Mouse (Mus musculus) urinary bladder, postnatal 25 days (tissue): ENCODE data around the gene Gm4858.
"Not testable (repeated sequence)": the region's sequence is repeated elsewhere in the genome, so short reads cannot be mapped to it uniquely, and the experiment has no call there.

Source experiments
- DNase-seq: peaks from one replicate; pipeline ENCODE4 v3.0.0; 2022; ENCODE audit warnings: low spot score

Gm4858 gene

DNA sequence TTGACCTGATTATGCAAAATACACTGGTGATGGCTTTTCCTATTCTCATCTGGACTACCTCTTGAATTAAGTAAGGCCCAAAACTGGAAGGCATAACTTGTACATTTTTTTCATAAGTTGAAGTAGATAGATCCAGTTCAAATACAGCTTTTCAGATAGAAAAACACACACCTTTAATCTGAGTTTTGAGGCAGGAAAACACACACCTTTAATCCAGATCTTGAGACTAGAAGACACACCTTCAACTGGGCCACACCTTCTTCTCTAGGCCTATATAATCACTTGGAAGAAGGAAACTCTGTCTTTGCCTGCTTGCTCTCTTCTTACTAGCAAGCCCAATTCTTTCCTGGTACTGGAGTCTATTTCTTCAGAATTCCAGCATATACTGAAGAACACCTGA is at the start of gene Gm4858:
Gene Gm4858, plus strand, starts transcription at position 301 of the 400 bp plus-strand sequence.
- DNase-seq = not testable (repeated sequence)

DNA sequence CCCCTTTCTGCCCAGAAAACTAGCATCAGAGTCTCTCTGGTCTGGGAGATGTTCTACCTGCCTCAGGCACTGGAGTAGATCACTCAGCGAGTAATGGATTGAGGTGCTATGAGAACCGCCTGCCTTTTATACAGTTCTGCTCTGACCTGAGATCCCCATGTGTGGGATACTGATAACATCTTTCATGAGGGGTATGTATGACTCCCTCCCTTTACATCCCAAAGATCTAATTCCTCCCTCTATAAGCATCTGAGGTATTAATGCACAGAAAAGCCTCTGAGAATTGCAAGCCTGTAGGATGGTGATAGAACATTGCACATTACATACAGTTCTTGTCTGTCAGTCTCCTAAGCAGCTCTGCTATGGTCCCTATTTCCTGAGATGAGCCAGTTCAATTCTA is 49.7 kb upstream of the Gm4858 start, which contains the start of gene Lce1m:
Gene Lce1m, minus strand, starts transcription at position 101 of the 400 bp plus-strand sequence.
- DNase-seq = no peak

DNA sequence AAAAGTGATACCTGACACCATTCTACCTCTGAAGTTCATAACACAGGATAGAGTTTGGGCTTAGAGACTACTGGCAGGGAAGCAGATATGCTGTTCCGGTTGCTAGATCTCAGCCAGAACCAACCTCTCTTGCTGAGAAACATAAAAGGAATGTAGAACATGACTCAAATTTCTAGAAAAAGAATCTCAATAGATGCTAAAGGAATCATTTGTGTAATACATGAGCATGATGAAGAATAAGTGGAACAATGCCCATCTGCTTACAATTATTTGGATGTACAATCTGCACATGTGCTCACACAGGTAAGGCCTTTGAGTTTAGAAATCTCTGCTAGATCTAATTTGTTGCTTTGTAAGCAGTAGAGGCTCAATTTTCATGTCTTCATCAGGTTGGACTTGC is 47.5 kb upstream of the Gm4858 start:
- no peak for DNase-seq

DNA sequence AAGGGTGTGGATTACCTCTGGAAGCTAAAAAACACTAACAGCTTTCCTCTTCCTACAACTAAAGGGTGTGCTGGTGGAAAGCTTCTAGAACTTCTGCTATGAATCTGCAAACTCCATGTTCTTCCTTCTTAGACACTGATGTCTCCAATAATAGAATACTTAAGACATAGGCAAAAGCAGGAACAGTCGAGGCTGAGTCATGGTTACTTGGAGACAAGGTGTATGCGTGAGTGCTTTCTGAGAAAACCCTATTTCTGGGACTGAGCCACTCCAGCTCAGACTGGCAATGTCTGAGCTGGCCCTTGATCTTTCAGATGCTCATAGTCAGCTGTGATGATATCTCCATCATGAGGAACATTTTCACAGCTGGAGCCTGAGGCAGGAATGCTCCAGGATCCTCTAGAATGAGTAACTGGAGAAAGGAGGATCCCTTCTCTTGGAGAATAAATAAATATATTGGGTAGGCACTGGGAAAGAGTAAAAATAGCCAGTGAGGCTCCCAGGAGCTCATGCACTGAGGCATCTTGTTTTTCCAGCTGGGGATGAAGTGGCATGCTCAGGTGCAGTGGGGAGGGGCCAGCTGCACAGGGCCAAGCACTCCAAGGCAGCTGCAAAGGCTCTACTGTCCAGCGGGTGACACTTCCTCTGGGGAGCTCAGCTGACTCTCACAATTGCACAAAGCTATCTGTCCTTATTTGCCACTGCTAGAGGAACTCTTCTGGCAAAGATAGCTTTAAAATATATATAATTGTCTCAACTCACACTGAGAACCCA is 45.0 kb upstream of the Gm4858 start:
- DNase-seq = no peak

DNA sequence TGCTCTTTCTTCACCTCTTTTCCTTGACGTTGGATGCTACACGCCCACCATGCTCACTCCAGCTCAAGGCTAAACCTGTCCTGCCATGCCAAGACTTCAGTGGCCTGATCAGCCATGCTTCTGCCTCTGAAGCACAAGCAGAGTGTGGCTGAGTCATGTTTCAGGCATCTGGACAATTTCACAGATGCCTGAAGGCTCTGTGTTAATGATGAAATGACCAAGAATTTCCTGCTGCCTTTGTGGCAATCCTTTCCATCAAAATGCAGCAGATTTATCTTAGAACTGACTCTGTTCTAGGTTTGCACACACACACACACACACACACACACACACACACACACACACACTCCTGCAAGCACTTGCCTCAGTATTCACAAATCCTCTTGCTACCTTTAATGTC is 43.1 kb upstream of the Gm4858 start:
- peak; percentile 17 for DNase-seq

DNA sequence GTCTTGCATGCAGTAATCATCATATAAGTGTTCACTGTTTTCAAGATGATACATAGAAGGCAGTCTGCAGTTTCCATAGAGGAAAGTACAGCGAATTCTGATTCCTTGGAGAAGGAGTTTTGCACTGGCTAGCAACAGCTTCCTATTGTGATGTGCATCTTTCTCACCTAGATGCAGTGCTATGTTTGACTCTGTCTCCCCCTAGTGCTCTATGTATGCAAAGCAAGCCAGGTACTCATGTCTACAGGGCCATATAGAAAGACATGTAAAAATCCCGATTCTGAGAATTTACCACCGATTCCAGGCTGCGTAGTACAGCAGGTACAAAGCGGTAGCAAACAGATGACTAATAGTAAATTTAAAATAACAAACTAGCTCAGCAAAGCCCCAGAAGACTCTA is 37.2 kb upstream of the Gm4858 start:
- DNase-seq = no peak

DNA sequence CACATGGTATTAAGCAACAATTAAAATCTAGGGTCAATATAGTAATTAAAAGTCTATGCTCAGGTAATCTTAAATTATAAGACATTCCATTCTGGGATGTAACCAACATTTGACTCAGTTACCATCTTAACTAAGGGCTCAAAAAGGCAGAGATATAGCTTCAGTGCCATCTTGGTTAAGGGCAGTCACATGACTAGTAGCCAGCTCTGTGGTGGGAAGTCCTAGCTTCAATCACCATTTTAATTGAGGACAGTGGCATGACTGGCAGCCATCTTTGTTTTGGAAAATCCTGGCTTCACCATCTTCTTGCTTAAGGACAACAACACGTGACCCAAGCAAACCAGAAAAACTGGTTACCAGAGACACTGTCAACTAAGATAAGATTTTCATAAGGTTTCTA is 18.4 kb upstream of the Gm4858 start:
- no peak for DNase-seq

DNA sequence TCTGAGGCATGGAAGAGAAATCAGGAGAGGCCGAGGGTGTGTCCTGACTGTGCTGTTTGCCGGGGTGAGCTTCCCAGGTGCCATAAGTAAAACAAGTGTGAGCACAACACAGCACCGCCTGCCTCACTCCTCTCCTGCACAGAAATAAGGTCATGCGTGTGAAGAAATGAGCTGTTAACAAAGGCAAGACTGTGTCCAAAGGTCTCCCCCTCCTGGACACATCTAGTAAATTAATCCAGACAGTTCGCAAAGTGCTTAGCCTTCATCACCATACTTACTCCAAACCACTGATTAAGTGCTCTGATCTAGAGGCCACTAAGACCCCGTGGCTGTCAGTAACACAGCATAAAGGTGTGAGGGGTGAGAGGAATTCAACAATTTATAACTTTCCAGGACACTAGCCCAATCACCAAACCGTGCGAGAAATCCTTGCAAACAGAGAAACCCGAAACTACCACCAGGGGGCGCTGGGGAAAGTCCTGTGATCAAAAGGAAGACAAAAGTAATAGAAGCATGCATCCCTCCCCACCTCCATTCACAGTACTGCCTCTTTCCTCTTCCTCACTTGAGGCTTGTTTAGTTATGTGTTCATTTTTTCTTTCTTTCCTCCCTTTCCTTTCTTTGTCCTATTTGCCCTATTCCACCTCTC is 15.7 kb upstream of the Gm4858 start:
- no peak for DNase-seq

DNA sequence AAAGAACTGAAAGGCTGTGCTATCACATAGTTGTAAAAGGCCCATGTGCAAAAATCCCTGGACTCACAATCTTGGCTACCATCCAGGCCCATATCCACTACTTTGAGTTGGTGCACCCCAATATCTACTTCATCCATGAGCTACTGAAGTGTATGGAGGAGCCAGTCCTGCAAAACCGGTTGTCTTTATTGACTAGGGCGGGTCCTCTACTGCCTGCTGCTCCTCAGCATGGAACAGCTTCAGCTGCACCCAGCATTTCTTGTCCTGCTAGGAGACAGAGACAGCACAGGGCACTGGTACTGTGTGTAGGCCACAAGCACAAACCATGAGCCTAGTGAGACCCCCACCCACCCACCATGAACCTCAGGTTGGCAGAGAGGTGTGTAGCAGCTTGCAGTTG is 18.0 kb downstream of the Gm4858 start:
- DNase-seq = no peak

DNA sequence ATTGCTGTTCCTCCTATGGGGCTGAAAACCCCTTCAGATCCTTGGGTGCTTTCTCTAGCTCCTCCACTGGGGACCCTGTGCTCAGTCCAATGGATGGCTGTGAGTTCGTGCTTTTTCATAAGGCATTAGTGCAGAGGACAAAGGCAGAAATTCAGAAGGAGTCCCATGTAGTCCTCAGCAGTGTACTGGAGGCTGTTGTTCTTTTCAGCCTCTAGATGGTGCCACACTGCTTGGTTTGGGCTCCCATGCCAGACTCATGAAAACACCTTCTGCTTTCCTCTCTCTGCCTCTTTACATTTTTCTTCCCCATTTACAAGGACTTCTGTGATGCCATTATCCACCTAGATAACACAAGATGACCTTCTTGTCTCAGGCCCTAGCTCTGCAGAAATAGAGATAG is 25.0 kb downstream of the Gm4858 start:
- DNase-seq = not testable (repeated sequence)

DNA sequence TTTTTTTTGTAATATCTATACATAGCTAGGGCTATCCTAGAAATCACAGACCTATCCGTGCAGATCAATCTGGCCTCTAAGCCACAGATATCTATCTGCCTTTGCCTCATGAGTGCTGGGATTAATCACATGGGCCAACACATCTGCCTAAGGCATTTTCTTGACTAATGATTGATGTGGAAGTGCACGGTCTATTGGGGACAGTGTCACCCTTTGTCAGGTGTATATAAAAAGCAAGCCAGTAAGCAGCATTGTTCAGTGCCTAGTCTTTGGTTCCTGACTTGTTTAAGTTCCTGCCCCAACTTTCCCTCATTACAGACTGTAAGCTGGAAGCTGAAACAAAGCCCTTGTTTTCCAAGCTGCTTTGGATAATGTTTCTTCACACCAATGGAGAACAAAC is 27.8 kb downstream of the Gm4858 start:
- no peak for DNase-seq

DNA sequence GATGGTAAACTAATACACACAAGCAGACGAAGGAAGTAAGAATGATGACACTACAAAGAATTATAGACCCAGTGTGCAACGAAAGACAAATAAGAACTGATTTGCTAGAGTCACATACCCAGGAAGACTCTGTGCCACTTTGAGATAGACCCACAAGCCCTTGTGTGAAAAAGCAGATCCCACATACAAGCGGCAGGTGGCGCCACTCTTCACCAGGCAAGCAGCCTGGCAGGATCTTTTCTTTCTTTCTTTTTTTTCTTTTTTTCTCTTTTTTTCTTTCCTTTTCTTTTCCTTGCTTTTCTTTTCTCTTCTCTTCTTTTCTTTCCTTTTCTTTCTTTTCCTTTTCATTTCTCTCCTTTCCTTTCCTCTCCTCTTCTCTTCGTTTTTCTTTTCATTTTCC is 43.0 kb downstream of the Gm4858 start:
- DNase-seq = no peak

DNA sequence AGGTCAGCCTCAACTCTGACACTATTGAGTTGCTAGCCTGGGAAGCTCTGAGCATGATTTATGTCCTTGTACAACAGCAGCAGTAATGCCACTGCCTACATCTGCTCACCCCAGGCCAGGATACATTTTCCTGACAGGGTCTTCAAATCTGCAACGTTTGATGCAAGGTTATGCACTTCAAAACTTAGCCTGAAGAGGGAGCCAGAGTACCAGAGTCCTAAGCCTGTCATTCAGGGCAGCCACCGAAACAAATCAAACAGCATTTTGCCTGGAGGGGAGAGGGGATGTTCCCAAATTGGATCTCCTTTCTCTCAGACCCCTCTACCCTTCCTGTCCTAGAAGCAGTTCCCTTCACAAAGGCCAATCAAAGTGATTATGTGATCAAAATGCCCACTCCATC is 45.9 kb downstream of the Gm4858 start:
- no peak for DNase-seq

DNA sequence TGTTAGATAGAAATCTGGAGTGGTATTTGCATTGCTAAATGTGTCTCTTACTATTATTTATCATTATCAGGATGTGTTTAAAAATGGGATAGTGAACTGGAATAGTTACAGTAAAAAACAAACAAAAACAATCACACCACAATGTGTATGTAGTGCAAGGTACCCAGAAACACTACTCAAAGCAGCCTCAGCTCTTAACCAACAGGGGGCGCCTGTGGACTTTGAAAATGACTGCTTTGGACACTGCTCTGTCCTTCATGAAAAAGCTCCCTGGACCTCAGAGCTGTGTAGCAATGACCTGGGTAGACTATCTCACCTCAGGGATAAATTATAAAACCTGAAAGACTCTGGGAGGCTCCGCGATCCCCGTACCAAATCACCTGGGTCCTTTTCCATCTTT is 50.5 kb downstream of the Gm4858 start:
- no peak for DNase-seq
